Mouse (Mus musculus) CH12.LX (cell line): ENCODE results near the gene Ush2a. TPM values are rescaled to one million over a fixed set of nuclear protein-coding genes. Genes with fewer than 3 reads are reported as not detected.

ENCODE experiments used
- DNase-seq: peaks from one replicate; pipeline ENCODE4 v3.0.0-alpha.2; 2013; ENCODE audit errors: extremely low read depth
- H3K27ac ChIP-seq: 2 replicates; pipeline ENCODE4 v1.5.1; 2012; ENCODE audit warnings: low read depth, mild to moderate bottlenecking, control low read depth, moderate library complexity; ENCODE audit not compliant: insufficient read depth
- H3K27me3 ChIP-seq: replicated peaks from 2 replicates; pipeline ENCODE3; 2012; ENCODE audit warnings: inconsistent platforms
- H3K36me3 ChIP-seq, 2 experiments: replicated peaks in 1 of 2; 2 replicates each; pipeline versions ENCODE3 to v1.6.1; 2012; ENCODE audit warnings: inconsistent platforms in 1 of 2, low read length in 1 of 2, mild to moderate bottlenecking in 1 of 2, mixed read lengths in 1 of 2, moderate library complexity in 1 of 2; ENCODE audit not compliant: control insufficient read depth in 1 of 2, insufficient read depth in 1 of 2
- H3K4me1 ChIP-seq, 2 experiments: 2 replicates each; pipeline ENCODE4 v1.6.1; 2012; ENCODE audit warnings: inconsistent platforms in 1 of 2, moderate library complexity in 1 of 2; ENCODE audit not compliant: insufficient read depth in 2 of 2, control insufficient read depth in 1 of 2
- H3K4me2 ChIP-seq: 2 replicates; pipeline ENCODE4 v1.6.1; 2012; ENCODE audit warnings: low read depth, mild to moderate bottlenecking, control low read depth; ENCODE audit not compliant: poor library complexity, insufficient read depth, severe bottlenecking
- H3K4me3 ChIP-seq, 3 experiments: fragments of 150-350 bp in 1 of 3; sonication (generic) in 1 of 3; replicated peaks in 1 of 3; 2 replicates each; pipeline versions ENCODE3 to v1.5.1; 2011 to 2012; ENCODE audit warnings: low read depth in 2 of 3, low read length in 2 of 3, mild to moderate bottlenecking in 2 of 3, moderate library complexity in 2 of 3, control low read depth in 1 of 3, improper control_type of control experiment in 1 of 3, inconsistent platforms in 1 of 3, mixed read lengths in 1 of 3; ENCODE audit not compliant: poor library complexity in 1 of 3
- H3K79me2 ChIP-seq: replicated peaks from 2 replicates; pipeline ENCODE4 v1.6.1; 2012; ENCODE audit warnings: mild to moderate bottlenecking, moderate library complexity; ENCODE audit not compliant: control insufficient read depth, poor library complexity, insufficient read depth, severe bottlenecking; ENCODE audit errors: extremely low read depth
- H3K9ac ChIP-seq: 2 replicates; pipeline ENCODE4 v1.6.1; 2012; ENCODE audit warnings: low read depth, mild to moderate bottlenecking, control low read depth, moderate library complexity; ENCODE audit not compliant: insufficient read depth
- H3K9me3 ChIP-seq: replicated peaks from 2 replicates; pipeline ENCODE3; 2012; ENCODE audit warnings: low read length, inconsistent platforms, mixed read lengths
- BHLHE40 ChIP-seq: IDR thresholded peaks from 2 replicates; pipeline ENCODE4 v1.6.1; 2011; ENCODE audit warnings: mild to moderate bottlenecking, low read depth, low read length, improper control_type of control experiment
- CTCF ChIP-seq, 2 experiments: IDR thresholded peaks in 1 of 2; conservative IDR thresholded peaks in 1 of 2; 2 replicates each; pipeline ENCODE4 v1.5.1; 2011 to 2012; ENCODE audit warnings: low read depth in 2 of 2, low read length in 2 of 2, improper control_type of control experiment in 1 of 2, inconsistent platforms in 1 of 2, mild to moderate bottlenecking in 1 of 2, moderate library complexity in 1 of 2
- E2F4 ChIP-seq: IDR thresholded peaks from 2 replicates; pipeline ENCODE4 v1.6.1; 2011; ENCODE audit warnings: low read depth, low read length, improper control_type of control experiment; ENCODE audit not compliant: insufficient replicate concordance
- ELF1 ChIP-seq: IDR thresholded peaks from 2 replicates; pipeline ENCODE4 v1.6.1; 2014; ENCODE audit warnings: low read depth, mild to moderate bottlenecking, inconsistent platforms, low read length, improper control_type of control experiment
- EP300 ChIP-seq: IDR thresholded peaks from 2 replicates; pipeline ENCODE4 v1.6.1; 2011; ENCODE audit warnings: low read length, improper control_type of control experiment
- ETS1 ChIP-seq: conservative IDR thresholded peaks from 2 replicates; pipeline ENCODE4 v1.6.1; 2012; ENCODE audit warnings: low read depth, mild to moderate bottlenecking, inconsistent platforms, low read length, improper control_type of control experiment, moderate library complexity
- HCFC1 ChIP-seq: IDR thresholded peaks from 2 replicates; pipeline ENCODE4 v1.6.1; 2012; ENCODE audit warnings: low read depth, mild to moderate bottlenecking, inconsistent platforms, low read length, improper control_type of control experiment
- JUN ChIP-seq: IDR thresholded peaks from 2 replicates; pipeline ENCODE4 v1.6.1; 2011; ENCODE audit warnings: low read depth, mild to moderate bottlenecking, low read length, improper control_type of control experiment, moderate library complexity; ENCODE audit not compliant: insufficient read depth
- JUND ChIP-seq: conservative IDR thresholded peaks from 2 replicates; pipeline ENCODE4 v1.6.1; 2011; ENCODE audit warnings: low read depth, low read length, improper control_type of control experiment
- MAFK ChIP-seq: IDR thresholded peaks from 2 replicates; pipeline ENCODE4 v1.6.1; 2011; ENCODE audit warnings: low read length, improper control_type of control experiment; ENCODE audit not compliant: insufficient replicate concordance
- MAX ChIP-seq: IDR thresholded peaks from 2 replicates; pipeline ENCODE4 v1.6.1; 2011; ENCODE audit warnings: low read length, improper control_type of control experiment
- MEF2A ChIP-seq: IDR thresholded peaks from 2 replicates; pipeline ENCODE4 v1.6.1; 2014; ENCODE audit warnings: low read depth, mild to moderate bottlenecking, inconsistent platforms, low read length, improper control_type of control experiment, borderline replicate concordance
- MXI1 ChIP-seq: IDR thresholded peaks from 2 replicates; pipeline ENCODE4 v1.6.1; 2011; ENCODE audit warnings: mild to moderate bottlenecking, low read depth, low read length, improper control_type of control experiment
- MYC ChIP-seq: IDR thresholded peaks from 2 replicates; pipeline ENCODE4 v1.6.1; 2011; ENCODE audit warnings: low read depth, mild to moderate bottlenecking, improper control_type of control experiment, low read length
- NELFE ChIP-seq: IDR thresholded peaks from 2 replicates; pipeline ENCODE4 v1.6.1; 2011; ENCODE audit warnings: low read depth, low read length, improper control_type of control experiment
- NRF1 ChIP-seq: IDR thresholded peaks from 2 replicates; pipeline ENCODE4 v1.6.1; 2014; ENCODE audit warnings: low read depth, mild to moderate bottlenecking, inconsistent platforms, low read length, improper control_type of control experiment, moderate library complexity
- RAD21 ChIP-seq: IDR thresholded peaks from 2 replicates; pipeline ENCODE4 v1.6.1; 2011; ENCODE audit warnings: low read depth, mild to moderate bottlenecking, low read length, improper control_type of control experiment, moderate library complexity
- RCOR1 ChIP-seq: conservative IDR thresholded peaks from 2 replicates; pipeline ENCODE4 v1.6.1; 2012; ENCODE audit warnings: low read depth, mild to moderate bottlenecking, inconsistent platforms, low read length, improper control_type of control experiment
- SIN3A ChIP-seq: IDR thresholded peaks from 2 replicates; pipeline ENCODE4 v1.6.1; 2012; ENCODE audit warnings: low read length, improper control_type of control experiment, inconsistent platforms
- SMC3 ChIP-seq: IDR thresholded peaks from 2 replicates; pipeline ENCODE4 v1.6.1; 2011; ENCODE audit warnings: low read depth, low read length, improper control_type of control experiment
- TBP ChIP-seq: conservative IDR thresholded peaks from 2 replicates; pipeline ENCODE4 v1.6.1; 2011; ENCODE audit warnings: low read depth, low read length, improper control_type of control experiment
- TCF12 ChIP-seq: IDR thresholded peaks from 2 replicates; pipeline ENCODE4 v1.6.1; 2014; ENCODE audit warnings: low read depth, mild to moderate bottlenecking, inconsistent platforms, low read length, improper control_type of control experiment
- USF1 ChIP-seq: IDR thresholded peaks from 2 replicates; pipeline ENCODE4 v1.6.1; 2014; ENCODE audit warnings: low read depth, mild to moderate bottlenecking, inconsistent platforms, low read length, improper control_type of control experiment
- ZC3H11A ChIP-seq: IDR thresholded peaks from 2 replicates; pipeline ENCODE4 v1.6.1; 2012; ENCODE audit warnings: low read depth, mild to moderate bottlenecking, inconsistent platforms, low read length, improper control_type of control experiment
- dilution Hi-C: fragments of 300-500 bp; cut with MboI; formaldehyde crosslinking; loops from 2 replicates; pipeline ENCODE4 v1.14.3; 2020; ENCODE audit warnings: low sequenced_read_pairs; ENCODE audit not compliant: extremely low pct_unique_long_range_greater_than_20kb, extremely low pct_ligation_motif_present
- in situ Hi-C: fragments of 300-500 bp; cut with MboI; formaldehyde crosslinking; loops from 3 replicates; pipeline ENCODE4 v1.14.3; 2019; ENCODE audit warnings: low sequenced_read_pairs, low pct_ligation_motif_present, low pct_unique_long_range_greater_than_20kb, mixed read lengths
- polyA plus RNA-seq: library from polyadenylated mRNA; unstranded; fragments of >175 nt; gene quantifications from 2 replicates; pipeline ENCODE4 v1.2.1, GENCODE M21; 2012; ENCODE audit warnings: low read depth; ENCODE audit not compliant: insufficient read length
- total RNA-seq, 2 experiments: library from RNA; depleted of rRNA; stranded (reverse); fragments of 300-350 nt in 1 of 2; fragments of >200 nt in 1 of 2; gene quantifications; 2 replicates each; pipeline ENCODE4 v1.2.3; 2012 to 2014

Ush2a gene
- total and polyA plus RNA-seq, 3 experiments = not detected

GRCm38 (mm10) chr1:188541492-188541891 is 279.7 kb downstream of the Ush2a start:
- in situ Hi-C loops = no loop called here
- Histone ChIP-seq H3K27me3 (no peaks in the 10 kb centered on the region), H3K36me3 (no peaks in the 10 kb centered on the region), H3K27ac (no peak overlapping the region), H3K4me3 (no peak overlapping the region), H3K9me3 (peaks cover 67% of the 10 kb centered on the region), H3K4me2 (no peak overlapping the region), H3K79me2 (no peaks in the 10 kb centered on the region), H3K9ac (no peak overlapping the region), H3K4me1 (no peaks in the 10 kb centered on the region)
- dilution Hi-C loops = no loop called here
- TF ChIP-seq JUN = no peak
- TF ChIP-seq SIN3A = no peak
- no peak for TF ChIP-seq TCF12
- no peak for TF ChIP-seq NELFE
- no peak for TF ChIP-seq MYC
- TF ChIP-seq ELF1 = no peak
- TF ChIP-seq BHLHE40 = no peak
- no peak for TF ChIP-seq HCFC1
- no peak for TF ChIP-seq NRF1
- TF ChIP-seq CTCF (conservative IDR thresholded peaks at IDR 0.05 in 1 of 2, IDR thresholded peaks at IDR 0.05 in 1 of 2; ENCODE audit: low read depth in 2 of 2, low read length in 2 of 2) = no peak
- no peak for TF ChIP-seq MXI1
- TF ChIP-seq E2F4 = no peak
- no peak for TF ChIP-seq MAFK
- TF ChIP-seq SMC3 = no peak
- no peak for TF ChIP-seq USF1
- no peak for TF ChIP-seq TBP
- TF ChIP-seq MAX = no peak
- TF ChIP-seq ZC3H11A = no peak
- TF ChIP-seq ETS1 = no peak
- no peak for DNase-seq

- Histone ChIP-seq H3K4me3 (no peak overlapping the region), H3K9me3 (peaks cover 68% of the 10 kb centered on the region), H3K36me3 (no peaks in the 10 kb centered on the region), H3K27ac (no peak overlapping the region), H3K9ac (no peak overlapping the region), H3K4me2 (no peak overlapping the region), H3K27me3 (no peaks in the 10 kb centered on the region), H3K4me1 (no peaks in the 10 kb centered on the region), H3K79me2 (no peaks in the 10 kb centered on the region)
- dilution Hi-C loops = no loop called here
- TF ChIP-seq BHLHE40 = no peak
- no peak for TF ChIP-seq JUND
- no peak for TF ChIP-seq MEF2A
- TF ChIP-seq SMC3 = no peak
- no peak for TF ChIP-seq MXI1
- no peak for TF ChIP-seq EP300
- TF ChIP-seq MAFK = no peak
- TF ChIP-seq RCOR1 = no peak
- TF ChIP-seq HCFC1 = no peak
- no peak for TF ChIP-seq RAD21
- TF ChIP-seq E2F4 = no peak
- no peak for DNase-seq
- in situ Hi-C loops = no loop called here
These were observed 281.5 kb downstream of the Ush2a start for GRCm38 (mm10) chr1:188543364-188543763.
